19 mouse cellular contexts compared by ENCODE assay signal in the genomic region with DNA sequence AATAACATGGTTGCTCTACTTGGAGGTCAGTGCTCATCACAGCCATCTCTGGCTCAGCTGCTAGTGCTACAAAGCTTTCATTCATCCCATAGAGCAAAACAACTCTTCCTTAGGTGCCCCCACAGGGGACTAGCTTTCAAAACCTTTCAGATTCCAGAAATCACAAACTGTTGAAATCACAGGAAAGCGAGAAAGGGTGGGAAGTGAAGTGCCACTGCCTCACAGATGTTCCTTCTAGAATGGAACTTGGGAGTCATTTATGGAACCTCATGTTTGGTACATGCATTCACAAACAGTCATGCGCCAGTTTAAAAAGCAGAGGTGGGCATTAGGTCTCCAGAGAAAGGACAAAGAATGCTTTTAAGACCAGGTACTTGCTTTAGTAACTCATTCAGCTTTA. TPM values are rescaled to one million over a fixed set of nuclear protein-coding genes. Genes with fewer than 3 reads are reported as not detected.
"Had no signal": no experiment of that assay in that cellular context is flagged by ENCODE, and none has a peak within 500 bp of the region (broad histone marks: within the 10 kb centered on the region; RNA-seq: fewer than 3 reads in every experiment).

No protein-coding gene starts in this region.

- H3K27me3 ChIP-seq: neural tube, embryonic 13.5 days; neural tube, embryonic 15.5 days had no signal

- H3K4me1 ChIP-seq: midbrain, embryonic 10.5 days had no signal

- ATAC-seq: midbrain, embryonic 16.5 days had no signal

- H3K4me2 ChIP-seq: lung, embryonic 14.5 days; neural tube, embryonic 13.5 days; neural tube, embryonic 15.5 days had no signal

- H3K9ac ChIP-seq: liver, embryonic 14.5 days; lung, embryonic 14.5 days; neural tube, embryonic 13.5 days; neural tube, embryonic 15.5 days had no signal

- H3K9me3 ChIP-seq: midbrain, embryonic 10.5 days; neural tube, embryonic 13.5 days; neural tube, embryonic 15.5 days had no signal

- H3K4me3 ChIP-seq: midbrain, embryonic 10.5 days; myocyte; neural tube, embryonic 13.5 days; neural tube, embryonic 15.5 days had no signal

- H3K27ac ChIP-seq: liver, embryonic 14.5 days; midbrain, embryonic 10.5 days; neural tube, embryonic 13.5 days; neural tube, embryonic 15.5 days had no signal

- DNase-seq: lung, adult 18-20 months; lung, embryonic 14.5 days; lung, postnatal 10 days; lung, postnatal 4 days; midbrain, embryonic 14.5 days; retina, postnatal 1 day; right cerebral cortex, postnatal 14 days; right cerebral cortex, postnatal 4 days; spleen, adult 18-20 months; thymus, adult 18-20 months; thymus, postnatal 14 days; thymus, postnatal 36 days had no signal

- H3K36me3 ChIP-seq: midbrain, embryonic 10.5 days; neural tube, embryonic 13.5 days; neural tube, embryonic 15.5 days had no signal

RNA-seq across cellular contexts. Expression of a gene that starts 35.0 kb away (rescaled TPM):
- polyA plus RNA-seq: liver, embryonic 16.5 days; myocyte had no signal

RNA-seq across cellular contexts. Expression of a gene that starts 40.9 kb away (rescaled TPM):
- polyA plus RNA-seq: liver, embryonic 14.5 days; liver, embryonic 16.5 days; myocyte had no signal
